Mouse (Mus musculus) testis, postnatal 10 days (tissue): ENCODE data around the gene Gm28036.

Source experiments
- DNase-seq: peaks from one replicate; pipeline ENCODE4 v3.0.0; 2021; ENCODE audit warnings: low spot score

Gene Gm28036

GRCm38 (mm10) chr2:156084541-156084940 lies 42.4 kb downstream of the Gm28036 start:
- no peak for DNase-seq

GRCm38 (mm10) chr2:156080391-156080790 lies 46.5 kb downstream of the Gm28036 start:
- DNase-seq, result no peak

- DNase-seq, result no peak
Measured at GRCm38 (mm10) chr2:156079674-156080073, 47.2 kb downstream of the Gm28036 start.

- DNase-seq, result no peak
Measured at GRCm38 (mm10) chr2:156079183-156079560, 47.7 kb downstream of the Gm28036 start.

- DNase-seq, result no peak
Measured at GRCm38 (mm10) chr2:156078421-156079182, 48.3 kb downstream of the Gm28036 start.

GRCm38 (mm10) chr2:156077461-156077860 lies 49.4 kb downstream of the Gm28036 start:
- no peak for DNase-seq

- peak; percentile 61 for DNase-seq
Measured at GRCm38 (mm10) chr2:156073725-156074124, 53.2 kb downstream of the Gm28036 start.

GRCm38 (mm10) chr2:156071236-156071635 lies 55.7 kb downstream of the Gm28036 start:
- no peak for DNase-seq

GRCm38 (mm10) chr2:156067916-156068315 lies 59.0 kb downstream of the Gm28036 start:
- DNase-seq, result peak; percentile 47

- no peak for DNase-seq
Measured at GRCm38 (mm10) chr2:156066126-156066525, 60.8 kb downstream of the Gm28036 start.

- peak; percentile 90 for DNase-seq
Measured at GRCm38 (mm10) chr2:156065099-156066041, 61.5 kb downstream of the Gm28036 start, which contains the start of gene Spag4. Gene Spag4, plus strand, starts transcription at chr2:156065175.

- DNase-seq, result no peak
Measured at GRCm38 (mm10) chr2:156052816-156053215, 74.1 kb downstream of the Gm28036 start, which contains the start of gene Fer1l4. Gene Fer1l4, minus strand, starts transcription at chr2:156052947.

GRCm38 (mm10) chr2:156047929-156048328 lies 79.0 kb downstream of the Gm28036 start:
- no peak for DNase-seq

GRCm38 (mm10) chr2:156042903-156043302 lies 84.0 kb downstream of the Gm28036 start:
- DNase-seq, result no peak

GRCm38 (mm10) chr2:156039390-156039789 lies 87.5 kb downstream of the Gm28036 start:
- no peak for DNase-seq

- DNase-seq, result no peak
Measured at GRCm38 (mm10) chr2:156025482-156025881, 101.4 kb downstream of the Gm28036 start.
